Mouse (Mus musculus): ENCODE measurements around the gene Sfxn4.

DNA sequence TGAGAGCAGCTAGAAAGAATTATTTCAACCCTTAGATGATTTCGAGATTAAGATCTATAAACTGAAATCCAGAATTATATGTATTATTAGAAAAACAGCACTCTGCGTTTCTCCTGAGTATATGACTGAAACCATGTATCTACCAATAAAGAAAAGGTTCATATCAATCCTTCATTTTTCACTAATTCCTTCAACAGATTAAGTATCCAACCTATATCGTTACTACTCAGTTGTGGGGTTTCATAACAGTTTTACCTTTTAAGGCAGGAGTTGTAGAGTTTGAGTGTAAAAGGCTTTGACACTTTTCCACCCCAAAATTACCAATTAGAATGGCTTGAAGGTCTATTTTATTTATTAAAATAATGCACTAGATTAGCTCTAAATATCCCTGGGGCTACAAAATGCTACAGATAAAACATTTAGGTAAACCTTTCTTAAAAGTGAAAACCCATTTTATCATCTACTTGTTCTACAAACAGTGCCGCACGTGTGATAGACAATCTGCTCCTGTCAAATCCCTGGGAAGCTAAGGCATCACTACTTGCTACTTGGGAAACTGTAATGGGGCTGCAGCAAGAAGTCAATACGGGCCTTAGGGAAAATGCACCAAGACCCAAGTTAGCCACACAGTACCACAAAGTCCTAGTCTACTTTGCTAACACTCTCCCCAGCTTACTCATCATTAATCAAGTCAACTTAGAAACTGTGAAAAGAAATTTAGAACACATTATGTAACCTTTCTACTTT is 72.9 kb downstream of the Sfxn4 start:
- TF ChIP-seq CTCF (IDR thresholded peaks at IDR 0.05; ENCODE audit: low read depth, low read length), result no peak
- no peak for TF ChIP-seq POLR2A (IDR thresholded peaks at IDR 0.05; ENCODE audit: extremely low read depth, insufficient read depth, low read length)

Data from liver, adult 2 months (tissue).